Mouse (Mus musculus) liver, embryonic 11.5 days (tissue): ENCODE results near the gene Gm3558. TPM values are rescaled to one million over a fixed set of nuclear protein-coding genes. Genes with fewer than 3 reads are reported as not detected.
"Not testable (repeated sequence)": the region's sequence is repeated elsewhere in the genome, so short reads cannot be mapped to it uniquely, and the experiment has no call there.

Experiments used
- ATAC-seq: fragments of 200-750 bp; cut with Nextera tagmentation; replicated peaks from 2 replicates; pipeline ENCODE4 v1.8.0; 2017; ENCODE audit warnings: moderate number of reproducible peaks, mild to moderate bottlenecking, moderate TSS enrichment, moderate library complexity; ENCODE audit not compliant: low FRiP score
- DNase-seq: peaks from one replicate; pipeline ENCODE4 v3.0.0-alpha.2; 2017; ENCODE audit warnings: low spot score
- H3K27ac ChIP-seq: fragments of 300-500 bp; sonication (generic); 2 replicates; pipeline ENCODE4 v1.5.1; 2014; ENCODE audit warnings: mild to moderate bottlenecking, low read depth, low read length, control low read depth
- H3K27me3 ChIP-seq: fragments of 300-500 bp; sonication (generic); replicated peaks from 2 replicates; pipeline ENCODE4 v1.6.1; 2014; ENCODE audit warnings: low read length, mixed read lengths; ENCODE audit not compliant: control insufficient read depth, insufficient read depth
- H3K36me3 ChIP-seq: fragments of 300-500 bp; sonication (generic); 2 replicates; pipeline ENCODE4 v1.6.1; 2014; ENCODE audit warnings: mild to moderate bottlenecking, low read length, moderate library complexity, mixed read lengths; ENCODE audit not compliant: control insufficient read depth, insufficient read depth
- H3K4me1 ChIP-seq: fragments of 300-500 bp; sonication (generic); replicated peaks from 2 replicates; pipeline ENCODE4 v1.6.1; 2014; ENCODE audit warnings: low read length, mixed read lengths; ENCODE audit not compliant: control insufficient read depth, insufficient read depth
- H3K4me2 ChIP-seq: fragments of 300-500 bp; sonication (generic); 2 replicates; pipeline ENCODE4 v1.6.1; 2014; ENCODE audit warnings: mild to moderate bottlenecking, control low read depth, moderate library complexity
- H3K4me3 ChIP-seq: fragments of 300-500 bp; sonication (generic); 2 replicates; pipeline ENCODE4 v1.5.1; 2014; ENCODE audit warnings: low read depth, low read length, control low read depth
- H3K9ac ChIP-seq: fragments of 300-500 bp; sonication (generic); 2 replicates; pipeline ENCODE4 v1.6.1; 2014; ENCODE audit warnings: low read depth, low read length, control low read depth
- H3K9me3 ChIP-seq: fragments of 300-500 bp; sonication (generic); 2 replicates; pipeline ENCODE4 v1.6.1; 2016; ENCODE audit warnings: low read length, inconsistent platforms, mixed read lengths; ENCODE audit not compliant: control insufficient read depth
- WGBS: fragments of 180-500 bp; shearing (Covaris S2); extraction: QIAGEN DNeasy Blood & Tissue Kit; methylation state at CpG from one replicate; pipeline ENCODE4 v1.1.7; 2014; 5-methylcytosine and 5-hydroxymethylcytosine counted together
- polyA plus RNA-seq: library from polyadenylated mRNA; unstranded; fragments of >200 nt; fragmentation: Nextera tagmentation; extraction: Ambion mirVana; gene quantifications from 2 replicates; pipeline ENCODE4 v1.2.1, GENCODE M21; 2014

Gm3558 gene
- polyA plus RNA-seq, result not detected in 2 replicates

DNA sequence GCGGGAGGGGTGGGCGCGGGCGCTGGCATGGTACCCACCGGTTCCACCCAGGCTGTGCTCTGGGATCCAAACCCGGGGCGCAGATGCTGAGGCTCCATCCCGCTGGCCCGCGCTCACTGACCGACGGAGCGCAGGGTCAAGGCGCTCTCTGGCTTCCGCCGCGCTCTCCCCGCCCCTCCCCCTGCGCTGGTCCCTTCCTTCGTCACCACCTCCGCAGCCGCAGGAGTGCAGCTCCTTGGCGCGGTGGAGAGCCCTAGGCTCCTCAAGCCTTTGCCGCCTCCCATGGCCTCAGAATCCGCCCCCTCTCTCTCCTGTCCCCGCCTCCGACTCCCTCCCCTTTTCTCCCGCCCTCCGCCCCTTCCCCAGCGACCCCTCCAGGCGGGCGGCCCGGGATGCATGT lies at the start of gene Gm3558:
Gm3558 (minus strand) TSS at position 185 of the 400 bp plus-strand sequence.
- 0% methylated on average over 3 of the region's 34 CpGs for WGBS

GRCm38 (mm10) chr14:7595492-7595891 lies 27.1 kb upstream of the Gm3558 start, which contains the start of gene Gm10338:
Gm10338 (minus strand) TSS chr14:7595592.
- WGBS, result no CpG with 5 or more reads among the region's 2 CpGs
- H3K4me1 ChIP-seq, result not testable (repeated sequence)

More for the DNA sequence above, at the start of gene Gm3558:
- H3K4me2 ChIP-seq, result peak within 1 kb of the TSS; percentile 50
- not testable (repeated sequence) for H3K27ac ChIP-seq, H3K9me3 ChIP-seq, H3K27me3 ChIP-seq, H3K4me1 ChIP-seq, ATAC-seq, H3K9ac ChIP-seq, H3K36me3 ChIP-seq, DNase-seq
- H3K4me3 ChIP-seq, result peak within 1 kb of the TSS; percentile 31

DNA sequence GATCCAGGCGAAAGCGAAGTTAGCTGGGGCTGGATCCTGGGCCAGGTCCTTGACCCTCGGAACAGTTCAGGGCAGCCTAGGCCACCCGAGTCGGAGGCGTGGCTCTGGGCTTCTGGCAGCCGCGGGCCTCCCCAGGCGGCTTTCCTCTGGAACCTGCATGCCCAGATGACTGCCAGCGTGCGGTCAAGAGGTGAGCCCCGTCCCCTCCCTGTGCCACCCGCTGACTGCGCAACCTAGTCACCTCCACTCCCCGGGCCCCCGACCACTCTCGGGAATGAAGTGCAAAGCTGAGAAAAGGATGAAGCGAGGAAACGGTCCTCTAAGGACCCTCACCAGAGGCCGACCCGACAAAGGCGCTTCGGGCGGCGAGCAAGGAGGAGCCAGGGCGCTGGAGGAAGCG lies 476 bp downstream of the Gm3558 start:
- H3K4me1 ChIP-seq, H3K27ac ChIP-seq, H3K9me3 ChIP-seq, H3K27me3 ChIP-seq, ATAC-seq, H3K9ac ChIP-seq, H3K36me3 ChIP-seq: not testable (repeated sequence)
- WGBS, result 0% methylated on average over 16 of the region's 27 CpGs
- Histone ChIP-seq H3K4me2 (peak overlapping the region; percentile 50), H3K4me3 (peak overlapping the region; percentile 31)
- DNase-seq, result peak; percentile 29

More at GRCm38 (mm10) chr14:7595492-7595891, 27.1 kb upstream of the Gm3558 start, which contains the start of gene Gm10338:
- not testable (repeated sequence) for H3K9me3 ChIP-seq, H3K9ac ChIP-seq, ATAC-seq, H3K27ac ChIP-seq, H3K4me3 ChIP-seq, H3K27me3 ChIP-seq, DNase-seq, H3K4me2 ChIP-seq, H3K36me3 ChIP-seq

GRCm38 (mm10) chr14:7567266-7567665 lies 1.1 kb downstream of the Gm3558 start:
- not testable (repeated sequence) for ATAC-seq, H3K27ac ChIP-seq, H3K27me3 ChIP-seq, H3K4me2 ChIP-seq, H3K36me3 ChIP-seq, DNase-seq, H3K4me3 ChIP-seq, H3K9ac ChIP-seq, H3K4me1 ChIP-seq, H3K9me3 ChIP-seq
- WGBS, result 3% methylated on average over 6 of the region's 9 CpGs

Other genes with a start within 250 kb of the Gm3558 start
- not detected in 2 replicates for gene Gm5797, start 236.2 kb downstream of the Gm3558 start, polyA plus RNA-seq
- gene Gm8374, start 203.4 kb downstream of the Gm3558 start, polyA plus RNA-seq, result not detected in 2 replicates
- not detected in 2 replicates for gene Gm3755, start 117.6 kb downstream of the Gm3558 start, polyA plus RNA-seq
- 0.19 and 0.23 TPM in 2 replicates for gene Gm3752, start 84.8 kb downstream of the Gm3558 start, polyA plus RNA-seq
- not detected in 2 replicates for gene Gm10338, start 27.0 kb upstream of the Gm3558 start, polyA plus RNA-seq
- gene Gm10128, start 75.4 kb upstream of the Gm3558 start, polyA plus RNA-seq, result not detected in 2 replicates
- not detected in 2 replicates for gene Gm26661, start 223.0 kb upstream of the Gm3558 start, polyA plus RNA-seq
- gene Flnb, start 249.4 kb upstream of the Gm3558 start, polyA plus RNA-seq, result 13.3 and 14.2 TPM in 2 replicates